Mouse (Mus musculus): ENCODE data around the gene Vezf1.

DNA sequence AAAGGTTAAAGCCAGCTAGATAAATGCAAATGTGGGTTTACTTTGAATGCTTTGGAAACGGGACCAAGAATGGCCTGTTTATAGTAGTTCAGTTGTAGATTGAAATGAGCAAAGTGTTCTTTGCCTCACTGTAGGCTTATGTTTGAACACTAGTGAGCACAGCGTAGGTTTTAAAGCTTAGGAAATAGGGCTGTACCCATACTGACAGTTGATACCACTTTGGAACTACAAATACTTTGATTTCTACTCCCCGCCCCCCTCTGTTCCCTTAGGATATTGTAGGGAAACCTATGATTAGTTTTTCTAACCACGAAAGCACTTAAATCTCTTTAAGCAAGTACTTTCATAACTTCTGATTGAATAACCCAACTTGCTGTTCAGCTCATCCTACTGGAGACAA lies 15.4 kb upstream of the Vezf1 start:
- TF ChIP-seq CTCF (IDR thresholded peaks at IDR 0.05; ENCODE audit: borderline replicate concordance, insufficient read depth, low read depth, low read length) = no peak
- TF ChIP-seq POLR2A (IDR thresholded peaks at IDR 0.05; ENCODE audit: borderline replicate concordance, insufficient read depth, low read length) = no peak
